Comparison of ENCODE assay signal across 22 mouse cellular contexts in genomic region chr19:44513054-44513833, GRCm38 (mm10). TPM values are rescaled to one million over a fixed set of nuclear protein-coding genes. Genes with fewer than 3 reads are reported as not detected.
DNase-seq lines count a peak whose midpoint lies in the region; ATAC-seq lines count a peak whose summit lies in the region.
"Had no signal": no experiment of that assay in that cellular context is flagged by ENCODE, and none has a peak within 500 bp of the region (broad histone marks: within the 10 kb centered on the region; RNA-seq: fewer than 3 reads in every experiment).

No protein-coding gene starts in this region.

- H3K27me3 ChIP-seq in hindbrain, embryonic 11.5 days (ENCODE audit: control insufficient read depth, insufficient read depth, low read length): peaks cover 91% of the 10 kb centered on the region
- H3K27me3 ChIP-seq in hindbrain, embryonic 16.5 days (replicated peaks; ENCODE audit: control insufficient read depth, insufficient read depth, low read length): peaks cover 57% of the 10 kb centered on the region
- H3K27me3 ChIP-seq in midbrain, embryonic 10.5 days (ENCODE audit: low read depth, poor library complexity, severe bottlenecking): peaks cover 100% of the 10 kb centered on the region
- H3K27me3 ChIP-seq in midbrain, embryonic 16.5 days (ENCODE audit: control insufficient read depth, insufficient read depth, low read depth, low read length): peaks cover 89% of the 10 kb centered on the region
- peaks cover 94% of the 10 kb centered on the region for H3K27me3 ChIP-seq in neural tube, embryonic 13.5 days
- H3K27me3 ChIP-seq: CH12.LX had no signal

- H3K4me1 ChIP-seq in hindbrain, embryonic 11.5 days (replicated peaks; ENCODE audit: control insufficient read depth, insufficient read depth, low read length): peaks cover 15% of the 10 kb centered on the region
- peaks cover 20% of the 10 kb centered on the region for H3K4me1 ChIP-seq in hindbrain, embryonic 16.5 days (ENCODE audit: control insufficient read depth, insufficient read depth, low read depth, low read length)
- H3K4me1 ChIP-seq in midbrain, embryonic 10.5 days: peaks cover 87% of the 10 kb centered on the region
- H3K4me1 ChIP-seq in midbrain, embryonic 16.5 days (ENCODE audit: control insufficient read depth, insufficient read depth, low read length): peaks cover 15% of the 10 kb centered on the region
- H3K4me1 ChIP-seq in neural tube, embryonic 13.5 days (replicated peaks): peaks cover 61% of the 10 kb centered on the region

- peak; percentile 47 for DNase-seq in adrenal gland, adult 2 months
- DNase-seq in adrenal gland, adult 18-20 months (ENCODE audit: low spot score in 2 of 2): no peak
- peak; percentile 51 for DNase-seq in hindbrain, embryonic 11.5 days (ENCODE audit: low spot score)
- DNase-seq in midbrain, embryonic 10.5 days (ENCODE audit: low spot score): peak; percentile 38
- no peak for DNase-seq in cerebellum, postnatal 14 days
- DNase-seq: cerebellum, adult 9-10 months; gastrocnemius, postnatal 25 days; heart, postnatal 36 days; lung, postnatal 14 days; right cerebral cortex, postnatal 25 days had no signal

- no peak overlapping the region for H3K4me2 ChIP-seq in hindbrain, embryonic 11.5 days (replicated peaks; ENCODE audit: low read depth, low read length)
- no peak overlapping the region for H3K4me2 ChIP-seq in hindbrain, embryonic 16.5 days (ENCODE audit: low read length)
- H3K4me2 ChIP-seq in midbrain, embryonic 16.5 days (ENCODE audit: low read length): no peak overlapping the region
- peak overlapping the region; percentile 94 for H3K4me2 ChIP-seq in neural tube, embryonic 13.5 days
- H3K4me2 ChIP-seq: limb, embryonic 12.5 days; liver, embryonic 15.5 days had no signal

- ATAC-seq in hindbrain, embryonic 11.5 days (ENCODE audit: low FRiP score): no peak
- no peak for ATAC-seq in hindbrain, embryonic 16.5 days
- ATAC-seq in midbrain, embryonic 16.5 days: no peak
- ATAC-seq in neural tube, embryonic 13.5 days (ENCODE audit: low read depth): no peak
- ATAC-seq: activated CD4-positive, CD25-positive, alpha-beta regulatory T cell, adult 4 months; intestine, embryonic 16.5 days had no signal

- WGBS in hindbrain, embryonic 11.5 days: 14% methylated on average over 11 of the region's 11 CpGs
- WGBS in hindbrain, embryonic 16.5 days: 17% methylated on average over 11 of the region's 11 CpGs
- whole genome bisulfite sequencing in midbrain, embryonic 10.5 days: 9% methylated on average over 11 of the region's 11 CpGs
- WGBS in midbrain, embryonic 16.5 days: 7% methylated on average over 11 of the region's 11 CpGs
- 13% methylated on average over 11 of the region's 11 CpGs for WGBS in neural tube, embryonic 13.5 days

- no peak overlapping the region for H3K27ac ChIP-seq in hindbrain, embryonic 11.5 days (ENCODE audit: low read depth, low read length)
- H3K27ac ChIP-seq in hindbrain, embryonic 16.5 days (ENCODE audit: low read depth, low read length): no peak overlapping the region
- peak overlapping the region; percentile 61; the same call in 1 of the 2 replicates for H3K27ac ChIP-seq in midbrain, embryonic 10.5 days (replicated peaks)
- H3K27ac ChIP-seq in midbrain, embryonic 16.5 days (ENCODE audit: low read length): no peak overlapping the region
- peak overlapping the region; percentile 52 for H3K27ac ChIP-seq in neural tube, embryonic 13.5 days (replicated peaks)
- H3K27ac ChIP-seq: heart, embryonic 10.5 days; limb, embryonic 12.5 days; liver, embryonic 15.5 days had no signal

- H3K36me3 ChIP-seq in hindbrain, embryonic 11.5 days (ENCODE audit: control insufficient read depth, insufficient read depth, low read length): no peaks in the 10 kb centered on the region
- H3K36me3 ChIP-seq in hindbrain, embryonic 16.5 days (ENCODE audit: control insufficient read depth, insufficient read depth, low read length): no peaks in the 10 kb centered on the region
- H3K36me3 ChIP-seq in midbrain, embryonic 10.5 days: no peaks in the 10 kb centered on the region
- no peaks in the 10 kb centered on the region for H3K36me3 ChIP-seq in midbrain, embryonic 16.5 days (ENCODE audit: control insufficient read depth, insufficient read depth, low read length)
- no peaks in the 10 kb centered on the region for H3K36me3 ChIP-seq in neural tube, embryonic 13.5 days
- H3K36me3 ChIP-seq: heart, embryonic 10.5 days; limb, embryonic 12.5 days; liver, embryonic 15.5 days had no signal

- no peaks in the 10 kb centered on the region for H3K9me3 ChIP-seq in hindbrain, embryonic 11.5 days (ENCODE audit: control insufficient read depth, low read length)
- H3K9me3 ChIP-seq in hindbrain, embryonic 16.5 days (ENCODE audit: control insufficient read depth, low read length): no peaks in the 10 kb centered on the region
- H3K9me3 ChIP-seq in midbrain, embryonic 10.5 days (replicated peaks): no peaks in the 10 kb centered on the region
- no peaks in the 10 kb centered on the region for H3K9me3 ChIP-seq in midbrain, embryonic 16.5 days (replicated peaks; ENCODE audit: control insufficient read depth, low read length, poor library complexity, severe bottlenecking)
- H3K9me3 ChIP-seq in neural tube, embryonic 13.5 days: no peaks in the 10 kb centered on the region
- H3K9me3 ChIP-seq: heart, embryonic 10.5 days; limb, embryonic 12.5 days; liver, embryonic 15.5 days had no signal

- H3K9ac ChIP-seq in hindbrain, embryonic 11.5 days (ENCODE audit: low read depth, low read length): no peak overlapping the region
- H3K9ac ChIP-seq in hindbrain, embryonic 16.5 days (ENCODE audit: low read depth, low read length): no peak overlapping the region
- no peak overlapping the region for H3K9ac ChIP-seq in midbrain, embryonic 16.5 days (ENCODE audit: low read depth, low read length)
- H3K9ac ChIP-seq in neural tube, embryonic 13.5 days: no peak overlapping the region
- H3K9ac ChIP-seq: limb, embryonic 12.5 days; liver, embryonic 15.5 days had no signal

- no peak overlapping the region for H3K4me3 ChIP-seq in hindbrain, embryonic 11.5 days (ENCODE audit: low read depth, low read length)
- H3K4me3 ChIP-seq in hindbrain, embryonic 16.5 days (ENCODE audit: low read length): no peak overlapping the region
- H3K4me3 ChIP-seq in midbrain, embryonic 10.5 days: peak overlapping the region; percentile 59; the same call in 1 of the 2 replicates
- no peak overlapping the region for H3K4me3 ChIP-seq in midbrain, embryonic 16.5 days (ENCODE audit: low read depth, low read length)
- H3K4me3 ChIP-seq in neural tube, embryonic 13.5 days: no peak overlapping the region
- H3K4me3 ChIP-seq: heart, embryonic 10.5 days; limb, embryonic 12.5 days; liver, embryonic 15.5 days had no signal

RNA-seq across cellular contexts. Expression of gene Wnt8b, which starts 20.0 kb away (rescaled TPM):
- total RNA-seq in adrenal gland, adult 2 months (2021): under 1 TPM; 0.12 to 0.17 TPM
- polyA plus RNA-seq in adrenal gland, adult 2 months (2012; rRNA removed): 0.02 and 0.11 TPM in 2 replicates
- total RNA-seq in adrenal gland, adult 18-20 months (2021): under 1 TPM; 0.10 to 0.20 TPM
- 0.54 and 0.66 TPM in 2 replicates for polyA plus RNA-seq in hindbrain, embryonic 11.5 days (2014; fragmentation: Nextera tagmentation; extraction: Ambion mirVana)
- 0.12 and 0.19 TPM in 2 replicates for polyA plus RNA-seq in hindbrain, embryonic 16.5 days (2015; fragmentation: Nextera tagmentation; extraction: Ambion mirVana)
- 21.2 and 27.7 TPM in 2 replicates for polyA plus RNA-seq in midbrain, embryonic 10.5 days (2016; fragmentation: Nextera tagmentation; extraction: Ambion mirVana)
- 1.2 and 2.1 TPM in 2 replicates for polyA plus RNA-seq in midbrain, embryonic 16.5 days (2015; fragmentation: Nextera tagmentation; extraction: Ambion mirVana)
- polyA plus RNA-seq in neural tube, embryonic 13.5 days (2015; fragmentation: Nextera tagmentation; extraction: Ambion mirVana): 0.54 and 0.89 TPM in 2 replicates
- total RNA-seq: CH12.LX; gastrocnemius, postnatal 25 days; heart, postnatal 36 days had no signal
- polyA plus RNA-seq: activated CD4-positive, CD25-positive, alpha-beta regulatory T cell, adult 4 months; frontal cortex, adult 2 months; heart, embryonic 10.5 days; intestine, embryonic 16.5 days; limb, embryonic 12.5 days; liver, embryonic 15.5 days had no signal

RNA-seq across cellular contexts. Expression of gene Sec31b, which starts 32.4 kb away (rescaled TPM):
- 1 to 10 TPM; 3.4 to 4.8 TPM for total RNA-seq in adrenal gland, adult 2 months (2021)
- 11.6 and 12.8 TPM in 2 replicates for polyA plus RNA-seq in adrenal gland, adult 2 months (2012; rRNA removed)
- 1 to 10 TPM; 5.0 to 5.2 TPM for total RNA-seq in adrenal gland, adult 18-20 months (2021)
- polyA plus RNA-seq in hindbrain, embryonic 11.5 days (2014; fragmentation: Nextera tagmentation; extraction: Ambion mirVana): 0.13 and 0.22 TPM in 2 replicates
- 0.18 and 0.47 TPM in 2 replicates for polyA plus RNA-seq in hindbrain, embryonic 16.5 days (2015; fragmentation: Nextera tagmentation; extraction: Ambion mirVana)
- polyA plus RNA-seq in midbrain, embryonic 10.5 days (2016; fragmentation: Nextera tagmentation; extraction: Ambion mirVana): 0.58 and 0.91 TPM in 2 replicates
- polyA plus RNA-seq in midbrain, embryonic 16.5 days (2015; fragmentation: Nextera tagmentation; extraction: Ambion mirVana): 0.15 and 0.32 TPM in 2 replicates
- 0.13 and 0.43 TPM in 2 replicates for polyA plus RNA-seq in neural tube, embryonic 13.5 days (2015; fragmentation: Nextera tagmentation; extraction: Ambion mirVana)

RNA-seq across cellular contexts. Expression of gene Gm20538, which starts 39.4 kb away (rescaled TPM):
- total RNA-seq in adrenal gland, adult 2 months (2021): not detected
- polyA plus RNA-seq in adrenal gland, adult 2 months (2012; rRNA removed): not detected in 2 replicates
- total RNA-seq in adrenal gland, adult 18-20 months (2021): not detected
- polyA plus RNA-seq in hindbrain, embryonic 11.5 days (2014; fragmentation: Nextera tagmentation; extraction: Ambion mirVana): not detected in 2 replicates
- polyA plus RNA-seq in hindbrain, embryonic 16.5 days (2015; fragmentation: Nextera tagmentation; extraction: Ambion mirVana): not detected in 2 replicates
- polyA plus RNA-seq in midbrain, embryonic 10.5 days (2016; fragmentation: Nextera tagmentation; extraction: Ambion mirVana): not detected in 2 replicates
- polyA plus RNA-seq in midbrain, embryonic 16.5 days (2015; fragmentation: Nextera tagmentation; extraction: Ambion mirVana): not detected in 2 replicates
- polyA plus RNA-seq in neural tube, embryonic 13.5 days (2015; fragmentation: Nextera tagmentation; extraction: Ambion mirVana): not detected in 2 replicates
- total RNA-seq: gastrocnemius, postnatal 25 days; heart, postnatal 36 days; layer of hippocampus, postnatal 14 days had no signal
- polyA plus RNA-seq: embryonic facial prominence, embryonic 14.5 days; frontal cortex, adult 2 months; heart, embryonic 10.5 days; intestine, embryonic 16.5 days; limb, embryonic 12.5 days; liver, embryonic 15.5 days had no signal

RNA-seq across cellular contexts. Expression of gene Ndufb8, which starts 42.0 kb away (rescaled TPM):
- 100 to 1,000 TPM; 747 TPM for total RNA-seq in adrenal gland, adult 2 months (2021)
- polyA plus RNA-seq in adrenal gland, adult 2 months (2012; rRNA removed): 554 and 568 TPM in 2 replicates
- total RNA-seq in adrenal gland, adult 18-20 months (2021): 1,000 to 10,000 TPM in 1 of 2 experiments, 100 to 1,000 TPM in 1; 514 to 1,037 TPM
- 463 and 514 TPM in 2 replicates for polyA plus RNA-seq in hindbrain, embryonic 11.5 days (2014; fragmentation: Nextera tagmentation; extraction: Ambion mirVana)
- 705 and 838 TPM in 2 replicates for polyA plus RNA-seq in hindbrain, embryonic 16.5 days (2015; fragmentation: Nextera tagmentation; extraction: Ambion mirVana)
- polyA plus RNA-seq in midbrain, embryonic 10.5 days (2016; fragmentation: Nextera tagmentation; extraction: Ambion mirVana): 610 and 632 TPM in 2 replicates
- 570 and 615 TPM in 2 replicates for polyA plus RNA-seq in midbrain, embryonic 16.5 days (2015; fragmentation: Nextera tagmentation; extraction: Ambion mirVana)
- 654 and 741 TPM in 2 replicates for polyA plus RNA-seq in neural tube, embryonic 13.5 days (2015; fragmentation: Nextera tagmentation; extraction: Ambion mirVana)

RNA-seq across cellular contexts. Expression of gene Hif1an, which starts 49.4 kb away (rescaled TPM):
- total RNA-seq in adrenal gland, adult 2 months (2021): 10 to 100 TPM; 21.2 to 25.7 TPM
- 7.3 and 10.6 TPM in 2 replicates for polyA plus RNA-seq in adrenal gland, adult 2 months (2012; rRNA removed)
- 10 to 100 TPM; 22.9 to 27.9 TPM for total RNA-seq in adrenal gland, adult 18-20 months (2021)
- 25.8 and 31.9 TPM in 2 replicates for polyA plus RNA-seq in hindbrain, embryonic 11.5 days (2014; fragmentation: Nextera tagmentation; extraction: Ambion mirVana)
- polyA plus RNA-seq in hindbrain, embryonic 16.5 days (2015; fragmentation: Nextera tagmentation; extraction: Ambion mirVana): 21.9 and 25.1 TPM in 2 replicates
- polyA plus RNA-seq in midbrain, embryonic 10.5 days (2016; fragmentation: Nextera tagmentation; extraction: Ambion mirVana): 42.1 and 47.9 TPM in 2 replicates
- polyA plus RNA-seq in midbrain, embryonic 16.5 days (2015; fragmentation: Nextera tagmentation; extraction: Ambion mirVana): 25.2 and 28.6 TPM in 2 replicates
- 24.5 and 26.0 TPM in 2 replicates for polyA plus RNA-seq in neural tube, embryonic 13.5 days (2015; fragmentation: Nextera tagmentation; extraction: Ambion mirVana)

Comparison
In these comparisons a context has a peak if more than half of its experiments do, and no peak if none do; other contexts are left out.
1. DNase-seq: peak in adrenal gland, adult 2 months (single experiment), hindbrain, embryonic 11.5 days (single experiment) and midbrain, embryonic 10.5 days (single experiment); none in adrenal gland, adult 18-20 months (0 of 2) and cerebellum, postnatal 14 days (0 of 2).
2. H3K27ac ChIP-seq: peak in midbrain, embryonic 10.5 days (single experiment) and neural tube, embryonic 13.5 days (single experiment); none in hindbrain, embryonic 11.5 days (single experiment), hindbrain, embryonic 16.5 days (single experiment) and midbrain, embryonic 16.5 days (single experiment).